Mouse (Mus musculus): ENCODE data around the gene Ift46.

DNA sequence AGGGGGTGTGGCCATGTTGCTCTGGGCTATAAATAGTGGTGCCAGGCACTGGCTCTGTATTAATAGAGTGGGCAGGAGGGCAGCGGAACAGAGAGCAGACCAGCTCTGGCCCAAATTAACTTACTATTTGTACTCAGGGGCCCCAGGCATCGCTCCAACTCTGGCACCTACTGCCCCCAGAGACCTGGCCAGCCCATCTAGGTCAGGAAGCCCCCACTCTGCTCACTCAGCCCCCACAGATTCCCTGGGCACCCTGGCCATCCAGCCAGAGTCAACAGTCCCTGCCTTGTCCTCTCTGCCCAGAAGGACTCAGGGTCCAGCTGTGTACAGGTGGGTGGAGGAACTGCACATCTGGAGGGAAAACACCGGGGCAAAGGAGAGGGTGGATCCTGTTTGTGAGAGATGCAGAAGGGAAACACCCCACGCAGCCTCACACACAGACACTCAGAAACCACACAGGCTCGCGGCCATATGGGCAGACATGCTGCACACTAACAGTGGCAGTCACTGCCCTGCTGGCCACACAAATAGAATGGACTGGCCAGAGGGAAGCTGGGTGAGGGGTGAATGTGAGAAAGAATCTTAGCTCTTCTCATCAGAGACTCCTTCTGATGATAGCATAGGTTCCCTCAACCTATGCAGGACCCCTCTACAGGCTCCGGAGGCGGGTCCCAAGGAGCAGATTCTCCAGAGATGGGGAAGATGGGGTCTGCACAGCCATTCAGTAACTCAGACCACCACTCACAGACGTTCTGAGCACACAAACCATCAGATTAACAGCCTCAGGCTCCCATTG is 47.2 kb upstream of the Ift46 start:
- TF ChIP-seq ELF1 (IDR thresholded peaks at IDR 0.05; ENCODE audit: low read depth, low read length), result no peak
- TF ChIP-seq CTCF (IDR thresholded peaks at IDR 0.05 in 2 of 3, conservative IDR thresholded peaks at IDR 0.05 in 1 of 3; ENCODE audit: control insufficient read depth in 1 of 3, insufficient read depth in 1 of 3, low read depth in 2 of 3, low read length in 3 of 3, poor library complexity in 1 of 3, severe bottlenecking in 1 of 3), result no peak
- no peak for TF ChIP-seq MAX (IDR thresholded peaks at IDR 0.05; ENCODE audit: low read length)
- no peak for TF ChIP-seq EP300 (IDR thresholded peaks at IDR 0.05; ENCODE audit: low read depth in 1 of 2, low read length in 2 of 2)
- TF ChIP-seq POLR2AphosphoS2 (IDR thresholded peaks at IDR 0.05; ENCODE audit: low read length), result no peak
- no peak for TF ChIP-seq POLR2A (IDR thresholded peaks at IDR 0.05; ENCODE audit: control insufficient read depth in 1 of 2, insufficient read depth in 1 of 2, low read depth in 1 of 2, low read length in 2 of 2, poor library complexity in 1 of 2)
- no peak for TF ChIP-seq ZC3H11A (IDR thresholded peaks at IDR 0.05; ENCODE audit: low read depth, low read length)
- TF ChIP-seq MAFK (IDR thresholded peaks at IDR 0.05; ENCODE audit: borderline replicate concordance, low read depth, low read length), result no peak
- no peak for TF ChIP-seq MYB (IDR thresholded peaks at IDR 0.05; ENCODE audit: low read depth, low read length)
- TF ChIP-seq CHD1 (IDR thresholded peaks at IDR 0.05; ENCODE audit: low read depth, low read length), result no peak
- no peak for TF ChIP-seq USF2 (IDR thresholded peaks at IDR 0.05; ENCODE audit: borderline replicate concordance in 1 of 2, insufficient read depth in 1 of 2, low read depth in 1 of 2, low read length in 2 of 2)
- no peak for TF ChIP-seq BHLHE40 (IDR thresholded peaks at IDR 0.05; ENCODE audit: borderline replicate concordance, low read depth, low read length)
- no peak for TF ChIP-seq POLR2AphosphoS5 (IDR thresholded peaks at IDR 0.05; ENCODE audit: borderline replicate concordance, low read depth, low read length)
